Mouse (Mus musculus): ENCODE results near the gene Pde10a. TPM values are rescaled to one million over a fixed set of nuclear protein-coding genes. Genes with fewer than 3 reads are reported as not detected.

The Pde10a gene
- total RNA-seq, 2 experiments from 2014 or later: 4.0 to 6.0 TPM

GRCm38 (mm10) chr17:8809771-8810170, 284.6 kb downstream of the Pde10a start:
- DNase-seq: peak; percentile 33
- TF ChIP-seq CTCF (IDR thresholded peaks at IDR 0.05): no peak
- intact Hi-C loops (cut with DNase I): loop anchor here (5.0 kb wide), 2 partner anchors 43 to 118 kb away; no protein-coding TSS in a partner anchor
- Histone ChIP-seq H3K27ac (0 out of 2 replicates have a peak overlapping the region, but pooled peaks have one; percentile 12), H3K4me3 (no peak overlapping the region)

DNA sequence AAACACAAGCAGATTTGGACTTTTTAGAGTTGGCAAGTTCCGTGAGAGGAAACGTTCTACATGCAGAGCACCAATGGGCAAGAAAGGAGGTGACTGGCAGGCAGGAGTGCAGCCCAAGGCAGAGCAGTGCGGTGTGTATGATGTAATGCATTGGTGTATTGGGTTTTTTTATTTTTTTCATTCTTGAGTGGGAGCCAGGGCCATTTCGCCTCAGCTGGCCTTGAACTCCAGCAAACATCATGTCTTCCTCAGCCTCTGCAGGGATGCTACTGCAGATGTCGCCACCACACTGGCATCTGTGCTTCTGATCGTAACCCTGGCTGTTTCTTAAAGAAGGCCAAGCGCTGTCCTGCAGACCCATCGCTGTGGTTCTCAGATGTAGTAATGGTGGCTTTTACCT, 285.0 kb downstream of the Pde10a start:
- intact Hi-C loops (cut with DNase I): no loop called here
- no peak for DNase-seq

DNA sequence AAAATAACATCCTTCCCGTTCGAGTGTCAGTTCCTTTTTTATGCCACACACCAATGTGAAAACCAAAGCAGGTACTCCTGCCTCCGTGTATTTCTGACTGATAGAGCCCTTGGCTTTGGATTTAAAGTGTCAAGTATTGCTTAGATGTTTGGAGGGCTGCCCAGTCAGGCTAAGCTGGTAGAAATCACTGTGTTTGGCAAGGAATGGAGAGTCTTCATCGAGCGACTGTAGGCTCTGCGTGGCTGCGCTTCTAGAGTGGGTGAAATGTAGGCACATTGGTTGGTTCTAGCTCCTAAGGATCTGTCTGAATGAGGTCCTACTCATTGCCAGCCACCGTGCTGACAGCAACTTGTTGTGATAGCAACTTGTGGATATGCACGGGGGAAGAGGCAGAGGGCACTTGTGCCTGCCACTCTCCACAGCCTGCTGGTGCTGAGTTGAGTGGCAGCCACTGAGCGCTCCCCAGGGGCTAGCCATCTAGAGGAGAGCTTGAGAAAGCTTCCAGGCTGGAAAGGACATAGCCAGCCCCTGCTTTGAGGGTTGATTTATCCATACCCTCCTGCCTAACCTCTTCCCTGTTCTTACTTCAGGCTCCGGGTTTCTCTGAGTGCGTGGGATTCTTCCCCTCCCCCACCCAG, 287.2 kb downstream of the Pde10a start:
- Histone ChIP-seq H3K4me3 (peak overlapping the region; percentile 32), H3K27ac (peak overlapping the region; percentile 31; the same call in 1 of the 2 replicates)
- intact Hi-C loops (cut with DNase I): no loop called here
- peak; percentile 75 for DNase-seq
- peak; percentile 20; the same call in 1 of the 2 replicates for TF ChIP-seq CTCF (IDR thresholded peaks at IDR 0.05)

More for the DNA sequence above, 285.0 kb downstream of the Pde10a start:
- Histone ChIP-seq H3K4me3 (no peak overlapping the region), H3K27ac (0 out of 2 replicates have a peak overlapping the region, but pooled peaks have one; percentile 12)
- TF ChIP-seq CTCF (IDR thresholded peaks at IDR 0.05): no peak

DNA sequence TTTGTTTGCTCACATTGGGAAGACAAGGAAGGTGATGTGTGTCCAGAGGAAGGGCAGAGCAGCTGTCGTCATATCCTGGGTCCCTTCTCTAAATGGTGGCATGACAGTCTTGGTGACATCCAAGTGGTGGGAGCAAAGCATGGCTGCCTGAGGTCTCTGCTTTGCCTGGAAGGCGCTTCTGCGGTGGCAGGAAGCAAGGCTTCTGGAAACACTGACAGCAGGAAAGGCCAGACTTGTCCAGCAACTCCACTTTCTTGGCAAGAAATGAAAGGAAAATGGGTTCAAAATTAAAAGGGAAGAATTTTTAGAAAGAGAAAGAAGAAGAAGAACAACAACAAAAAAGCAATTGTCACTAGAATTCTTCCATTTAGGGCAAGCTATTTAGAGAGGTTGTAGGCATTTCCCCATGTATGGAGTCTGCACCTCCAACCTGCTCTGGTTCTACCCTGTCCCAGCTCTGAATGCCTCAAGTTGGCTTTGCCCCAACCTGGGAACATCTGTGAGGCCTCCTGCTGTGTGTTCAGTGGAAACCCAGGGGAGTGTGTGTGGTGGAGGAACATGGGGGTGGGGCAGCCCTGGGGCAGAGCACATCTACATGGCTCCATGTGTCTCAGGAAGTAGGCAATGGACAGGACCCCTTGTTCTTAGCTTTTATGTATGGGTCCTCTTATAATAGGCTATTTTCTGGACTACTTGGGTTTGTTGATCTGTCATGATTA, 288.8 kb downstream of the Pde10a start:
- TF ChIP-seq CTCF (IDR thresholded peaks at IDR 0.05): no peak
- DNase-seq: peak; percentile 25
- Histone ChIP-seq H3K4me3 (no peak overlapping the region), H3K27ac (no peak overlapping the region)
- intact Hi-C loops (cut with DNase I): no loop called here

GRCm38 (mm10) chr17:8815376-8815775, 290.2 kb downstream of the Pde10a start:
- peak; percentile 59 for DNase-seq
- no peak overlapping the region for H3K4me3 ChIP-seq
- no peak for TF ChIP-seq CTCF (IDR thresholded peaks at IDR 0.05)
- intact Hi-C loops (cut with DNase I): no loop called here
- no peak overlapping the region for H3K27ac ChIP-seq

DNA sequence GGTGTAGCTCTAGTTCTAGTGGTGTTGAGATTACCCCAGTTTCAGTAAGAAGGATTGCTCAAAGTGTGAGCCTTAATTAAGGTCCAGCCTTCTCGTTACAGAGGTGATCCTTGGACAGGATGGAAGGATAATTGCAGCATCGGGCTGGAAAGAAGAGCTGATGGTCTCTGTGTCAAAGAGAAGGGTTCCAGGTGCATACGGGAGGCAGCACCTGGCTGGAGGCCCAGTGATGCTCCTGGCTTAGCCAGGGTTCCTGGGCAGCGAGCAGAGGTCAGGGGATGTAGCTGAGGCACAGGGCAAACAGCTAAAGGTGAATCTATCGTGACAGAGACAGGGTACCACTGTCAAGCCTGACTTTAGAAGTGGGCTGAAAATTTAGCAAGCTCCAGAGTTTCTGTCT, 290.7 kb downstream of the Pde10a start:
- intact Hi-C loops (cut with DNase I): no loop called here
- no peak for TF ChIP-seq CTCF (IDR thresholded peaks at IDR 0.05)
- Histone ChIP-seq H3K4me3 (no peak overlapping the region), H3K27ac (no peak overlapping the region)
- no peak for DNase-seq

GRCm38 (mm10) chr17:8818675-8819074, 293.5 kb downstream of the Pde10a start:
- no peak for DNase-seq
- H3K27ac ChIP-seq: no peak overlapping the region
- no peak overlapping the region for H3K4me3 ChIP-seq
- intact Hi-C loops (cut with DNase I): no loop called here
- no peak for TF ChIP-seq CTCF (IDR thresholded peaks at IDR 0.05)

GRCm38 (mm10) chr17:8823548-8823947, 298.4 kb downstream of the Pde10a start:
- Histone ChIP-seq H3K27ac (no peak overlapping the region), H3K4me3 (no peak overlapping the region)
- intact Hi-C loops (cut with DNase I): no loop called here
- DNase-seq: no peak
- TF ChIP-seq CTCF (IDR thresholded peaks at IDR 0.05): no peak

DNA sequence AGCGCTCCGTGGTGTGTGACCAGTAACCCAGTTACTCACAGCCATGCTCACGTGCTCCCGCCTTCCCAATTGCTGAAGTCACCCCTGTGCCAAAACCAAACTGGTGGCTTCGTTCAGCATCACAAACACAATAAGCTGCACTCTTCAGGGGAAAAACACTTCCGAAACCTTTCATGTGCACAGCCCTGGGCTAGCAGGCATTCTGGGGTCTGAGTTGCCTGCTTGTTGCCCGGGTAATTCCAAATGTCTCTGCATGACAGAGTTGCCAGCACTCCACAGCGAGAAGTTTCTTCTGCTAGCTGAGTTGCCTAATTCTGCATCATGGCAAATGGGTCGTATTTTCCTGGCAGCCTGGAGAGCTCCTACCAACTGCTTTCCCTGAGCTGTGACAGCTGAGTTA, 302.0 kb downstream of the Pde10a start:
- no peak for TF ChIP-seq CTCF (IDR thresholded peaks at IDR 0.05)
- no peak overlapping the region for H3K27ac ChIP-seq
- peak; percentile 31 for DNase-seq
- no peak overlapping the region for H3K4me3 ChIP-seq
- intact Hi-C loops (cut with DNase I): no loop called here

- no peak overlapping the region for H3K4me3 ChIP-seq
- intact Hi-C loops (cut with DNase I): no loop called here
- TF ChIP-seq CTCF (IDR thresholded peaks at IDR 0.05): no peak
- DNase-seq: peak; percentile 26
- H3K27ac ChIP-seq: no peak overlapping the region
These were observed 305.8 kb downstream of the Pde10a start for GRCm38 (mm10) chr17:8831001-8831400.

GRCm38 (mm10) chr17:8836292-8836691, 311.1 kb downstream of the Pde10a start:
- no peak for DNase-seq
- Histone ChIP-seq H3K4me3 (no peak overlapping the region), H3K27ac (no peak overlapping the region)
- TF ChIP-seq CTCF (IDR thresholded peaks at IDR 0.05): no peak
- intact Hi-C loops (cut with DNase I): no loop called here

- TF ChIP-seq CTCF (IDR thresholded peaks at IDR 0.05): no peak
- intact Hi-C loops (cut with DNase I): no loop called here
- no peak overlapping the region for H3K27ac ChIP-seq
- no peak for DNase-seq
- H3K4me3 ChIP-seq: no peak overlapping the region
These were observed 313.1 kb downstream of the Pde10a start for GRCm38 (mm10) chr17:8838252-8838651.

- H3K4me3 ChIP-seq: no peak overlapping the region
- intact Hi-C loops (cut with DNase I): no loop called here
- no peak for DNase-seq
- no peak for TF ChIP-seq CTCF (IDR thresholded peaks at IDR 0.05)
- H3K27ac ChIP-seq: no peak overlapping the region
These were observed 314.3 kb downstream of the Pde10a start for GRCm38 (mm10) chr17:8839237-8840011.

Data from gastrocnemius, adult 2 months (tissue).